Mouse (Mus musculus) forebrain, embryonic 11.5 days (tissue): ENCODE data around the gene Neurog1. TPM values are rescaled to one million over a fixed set of nuclear protein-coding genes. Genes with fewer than 3 reads are reported as not detected.
A peak's percentile ranks its signal among the peaks of the same experiment; 100 is the strongest.

Experiments used
- ATAC-seq: fragments of 200-750 bp; cut with Nextera tagmentation; replicated peaks from 2 replicates; pipeline ENCODE4 v1.8.0; 2017; ENCODE audit warnings: moderate TSS enrichment; ENCODE audit not compliant: low FRiP score
- DNase-seq: peaks from one replicate; pipeline ENCODE4 v3.0.0-alpha.2; 2017; ENCODE audit warnings: low spot score
- H3K27ac ChIP-seq: fragments of 300-500 bp; sonication (generic); 2 replicates; pipeline ENCODE4 v1.5.1; 2014; ENCODE audit warnings: low read depth, low read length
- H3K27me3 ChIP-seq: fragments of 300-500 bp; sonication (generic); 2 replicates; pipeline ENCODE4 v1.6.1; 2014; ENCODE audit warnings: mild to moderate bottlenecking, low read length, mixed read lengths; ENCODE audit not compliant: control insufficient read depth, insufficient read depth
- H3K36me3 ChIP-seq: fragments of 300-500 bp; sonication (generic); 2 replicates; pipeline ENCODE4 v1.6.1; 2014; ENCODE audit warnings: mild to moderate bottlenecking, low read length, moderate library complexity, mixed read lengths; ENCODE audit not compliant: control insufficient read depth, insufficient read depth
- H3K4me1 ChIP-seq: fragments of 300-500 bp; sonication (generic); replicated peaks from 2 replicates; pipeline ENCODE4 v1.6.1; 2014; ENCODE audit warnings: low read length, mixed read lengths; ENCODE audit not compliant: control insufficient read depth, insufficient read depth
- H3K4me2 ChIP-seq: fragments of 300-500 bp; sonication (generic); 2 replicates; pipeline ENCODE4 v1.6.1; 2014; ENCODE audit warnings: low read depth, mild to moderate bottlenecking, low read length, moderate library complexity, mixed read lengths; ENCODE audit not compliant: severe bottlenecking
- H3K4me3 ChIP-seq: fragments of 300-500 bp; sonication (generic); 2 replicates; pipeline ENCODE4 v1.5.1; 2014; ENCODE audit warnings: low read depth, low read length
- H3K9ac ChIP-seq: fragments of 300-500 bp; sonication (generic); 2 replicates; pipeline ENCODE4 v1.6.1; 2014; ENCODE audit warnings: low read length
- H3K9me3 ChIP-seq: fragments of 300-500 bp; sonication (generic); 2 replicates; pipeline ENCODE4 v1.6.1; 2016; ENCODE audit warnings: low read length, mixed read lengths; ENCODE audit not compliant: control insufficient read depth
- WGBS: fragments of 180-500 bp; shearing (Covaris S2); extraction: QIAGEN DNeasy Blood & Tissue Kit; methylation state at CpG from one replicate; pipeline ENCODE4 v1.1.7; 2014; 5-methylcytosine and 5-hydroxymethylcytosine counted together
- polyA plus RNA-seq: library from polyadenylated mRNA; unstranded; fragments of >200 nt; fragmentation: Nextera tagmentation; extraction: Ambion mirVana; gene quantifications from 2 replicates; pipeline ENCODE4 v1.2.1, GENCODE M21; 2014

Neurog1 gene
- polyA plus RNA-seq, 1 experiment from 2014 or later, result 27.6 TPM

GRCm38 (mm10) chr13:56240012-56240770, 11.8 kb downstream of the Neurog1 start:
- no peak overlapping the region for H3K4me2 ChIP-seq
- WGBS, result 41% methylated on average over 16 of the region's 16 CpGs
- ATAC-seq (no peak), DNase-seq (no peak)
- no peak overlapping the region for H3K4me3 ChIP-seq
- peaks cover 4% of the 10 kb centered on the region; the same call in 1 of the 2 replicates for H3K27me3 ChIP-seq
- no peaks in the 10 kb centered on the region; the same call in 1 of the 2 replicates for H3K9me3 ChIP-seq
- peaks cover 2% of the 10 kb centered on the region; the same call in 1 of the 2 replicates for H3K4me1 ChIP-seq
- H3K27ac ChIP-seq, result no peak overlapping the region
- no peak overlapping the region for H3K9ac ChIP-seq
- H3K36me3 ChIP-seq, result no peaks in the 10 kb centered on the region

DNA sequence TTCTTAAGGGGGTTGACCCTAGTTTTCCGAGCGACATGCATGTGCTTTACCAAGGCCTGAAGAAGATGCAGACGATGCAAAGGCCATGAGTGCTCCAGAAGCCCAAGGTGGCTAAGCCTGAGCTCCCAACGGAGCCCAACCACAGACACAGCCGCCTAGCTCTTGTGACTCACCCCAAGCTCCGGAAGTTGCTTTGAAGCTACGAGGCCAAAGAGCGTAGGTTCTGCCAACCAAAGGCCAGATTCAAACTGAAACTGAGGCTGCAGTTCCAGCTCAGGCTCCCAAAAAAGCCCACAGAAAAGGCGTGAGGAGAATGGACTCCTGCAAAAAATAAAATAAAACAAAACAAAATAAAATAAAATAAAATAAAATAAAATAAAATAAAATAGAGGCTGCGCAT, 14.1 kb downstream of the Neurog1 start:
- H3K36me3 ChIP-seq, result no peaks in the 10 kb centered on the region
- no peak overlapping the region for H3K9ac ChIP-seq
- H3K4me2 ChIP-seq, result no peak overlapping the region
- no peak overlapping the region for H3K27ac ChIP-seq
- DNase-seq (no peak), ATAC-seq (no peak)
- H3K9me3 ChIP-seq, result no peaks in the 10 kb centered on the region; the same call in 1 of the 2 replicates
- H3K4me3 ChIP-seq, result no peak overlapping the region
- H3K4me1 ChIP-seq, result peaks cover 2% of the 10 kb centered on the region; the same call in 1 of the 2 replicates
- H3K27me3 ChIP-seq, result peaks cover 8% of the 10 kb centered on the region; the same call in 1 of the 2 replicates
- WGBS, result 80% methylated on average over 10 of the region's 10 CpGs

GRCm38 (mm10) chr13:56236194-56236593, 15.8 kb downstream of the Neurog1 start:
- Histone ChIP-seq H3K4me1 (peaks cover 2% of the 10 kb centered on the region; the same call in 1 of the 2 replicates), H3K4me2 (no peak overlapping the region), H3K9ac (no peak overlapping the region), H3K27ac (no peak overlapping the region), H3K9me3 (no peaks in the 10 kb centered on the region), H3K27me3 (peaks cover 15% of the 10 kb centered on the region), H3K4me3 (no peak overlapping the region), H3K36me3 (no peaks in the 10 kb centered on the region)
- DNase-seq, result no peak
- 5% methylated on average over 7 of the region's 7 CpGs for WGBS
- no peak for ATAC-seq

- Histone ChIP-seq H3K4me3 (no peak overlapping the region), H3K9ac (no peak overlapping the region; the same call in 1 of the 2 replicates), H3K27ac (no peak overlapping the region), H3K4me2 (no peak overlapping the region), H3K27me3 (peaks cover 30% of the 10 kb centered on the region), H3K9me3 (no peaks in the 10 kb centered on the region), H3K4me1 (peaks cover 16% of the 10 kb centered on the region), H3K36me3 (no peaks in the 10 kb centered on the region)
- ATAC-seq, result no peak
- no peak for DNase-seq
- WGBS, result 1% methylated on average over 6 of the region's 7 CpGs
These were observed 23.2 kb downstream of the Neurog1 start for GRCm38 (mm10) chr13:56228790-56229189.

- Histone ChIP-seq H3K27ac (no peak overlapping the region), H3K4me3 (no peak overlapping the region), H3K36me3 (no peaks in the 10 kb centered on the region), H3K27me3 (peaks cover 35% of the 10 kb centered on the region), H3K9me3 (no peaks in the 10 kb centered on the region), H3K4me2 (0 out of 2 replicates have a peak overlapping the region, but pooled peaks have one; percentile 5), H3K4me1 (peaks cover 37% of the 10 kb centered on the region), H3K9ac (no peak overlapping the region)
- DNase-seq, result no peak
- WGBS, result 17% methylated on average over 10 of the region's 10 CpGs
- no peak for ATAC-seq
These were observed 25.6 kb downstream of the Neurog1 start for GRCm38 (mm10) chr13:56226175-56226954.

- peaks cover 34% of the 10 kb centered on the region for H3K4me1 ChIP-seq
- no peak for DNase-seq
These were observed 28.3 kb downstream of the Neurog1 start for GRCm38 (mm10) chr13:56223625-56224024.

GRCm38 (mm10) chr13:56222849-56223246, 29.1 kb downstream of the Neurog1 start:
- DNase-seq (no peak), ATAC-seq (no peak)
- H3K4me2 ChIP-seq, result peak overlapping the region; percentile 71; the same call in 1 of the 2 replicates

More at GRCm38 (mm10) chr13:56223625-56224024, 28.3 kb downstream of the Neurog1 start:
- Histone ChIP-seq H3K4me2 (0 out of 2 replicates have a peak overlapping the region, but pooled peaks have one; percentile 21), H3K4me3 (no peak overlapping the region), H3K27me3 (peaks cover 34% of the 10 kb centered on the region), H3K27ac (no peak overlapping the region), H3K9ac (peak overlapping the region; percentile 12; the same call in 1 of the 2 replicates), H3K9me3 (no peaks in the 10 kb centered on the region), H3K36me3 (no peaks in the 10 kb centered on the region)
- no peak for ATAC-seq
- WGBS, result 2% methylated on average over 21 of the region's 21 CpGs

GRCm38 (mm10) chr13:56221995-56222848, 29.7 kb downstream of the Neurog1 start:
- Histone ChIP-seq H3K9ac (peak overlapping the region; percentile 67), H3K4me3 (peak overlapping the region; percentile 25; the same call in 1 of the 2 replicates), H3K9me3 (no peaks in the 10 kb centered on the region), H3K27ac (peak overlapping the region; percentile 98), H3K27me3 (peaks cover 37% of the 10 kb centered on the region), H3K36me3 (no peaks in the 10 kb centered on the region), H3K4me1 (peaks cover 30% of the 10 kb centered on the region), H3K4me2 (peak overlapping the region; percentile 71)
- DNase-seq (peak; percentile 83), ATAC-seq (peak; percentile 70)
- WGBS, result under 1% methylated on average over 50 of the region's 50 CpGs

More at GRCm38 (mm10) chr13:56222849-56223246, 29.1 kb downstream of the Neurog1 start:
- H3K27ac ChIP-seq, result peak overlapping the region; percentile 98; the same call in 1 of the 2 replicates
- H3K9me3 ChIP-seq, result no peaks in the 10 kb centered on the region
- no peak overlapping the region for H3K4me3 ChIP-seq
- peak overlapping the region; percentile 67; the same call in 1 of the 2 replicates for H3K9ac ChIP-seq
- peaks cover 30% of the 10 kb centered on the region for H3K4me1 ChIP-seq
- WGBS, result 7% methylated on average over 4 of the region's 4 CpGs
- no peaks in the 10 kb centered on the region for H3K36me3 ChIP-seq
- H3K27me3 ChIP-seq, result peaks cover 36% of the 10 kb centered on the region
